Mouse (Mus musculus) Patski (cell line): ENCODE results near the gene Gprin3. TPM values are rescaled to one million over a fixed set of nuclear protein-coding genes. Genes with fewer than 3 reads are reported as not detected.
"Not testable (repeated sequence)": the region's sequence is repeated elsewhere in the genome, so short reads cannot be mapped to it uniquely, and the experiment has no call there.

ENCODE experiments used
- ATAC-seq: fragments of 100-300 bp; one replicate; pipeline ENCODE4 v1.8.0; 2021
- CTCF ChIA-PET: fragments of 350-600 bp; sonication (Branson Sonifier 250); formaldehyde crosslinking; loops from one replicate; lab custom pipeline; 2022; ENCODE audit warnings: inconsistent platforms; lab: Charles Lee
- POLR2A ChIA-PET: fragments of 350-600 bp; sonication (Branson Sonifier 250); formaldehyde crosslinking; loops from one replicate; lab custom pipeline; 2022; ENCODE audit warnings: antibody characterized with exemption, inconsistent platforms; lab: Charles Lee
- DNase-seq: peaks from one replicate; pipeline ENCODE4 v3.0.0-alpha.2; 2011; ENCODE audit warnings: low read depth, low spot score
- H3K27me3 ChIP-seq: fragments of 371-371 bp; one replicate; pipeline ENCODE4 v1.5.1; 2021
- CTCF ChIP-seq: fragments of 100-300 bp; IDR thresholded peaks from one replicate; pipeline ENCODE4 v1.5.1; 2021
- in situ Hi-C: fragments of 300-500 bp; cut with MboI; formaldehyde crosslinking; loops from 3 replicates; pipeline ENCODE4 v1.11.1; 2018; ENCODE audit warnings: low pct_unique_long_range_greater_than_20kb, mixed read lengths
- polyA plus RNA-seq: library from polyadenylated mRNA; unstranded; gene quantifications from one replicate; pipeline ENCODE4 v1.2.3, GENCODE M21; 2021

Gprin3 gene
- polyA plus RNA-seq, 1 experiment from 2014 or later: 0.13 TPM

- in situ Hi-C loops: no loop called here
- POLR2A ChIA-PET: no interaction called here
- no peak for ATAC-seq
These were observed 77.4 kb downstream of the Gprin3 start for GRCm38 (mm10) chr6:59348673-59349072.

GRCm38 (mm10) chr6:59341146-59341545, 84.9 kb downstream of the Gprin3 start:
- ATAC-seq: no peak
- DNase-seq: no peak
- in situ Hi-C loops: no loop called here
- H3K27me3 ChIP-seq: peaks cover 38% of the 10 kb centered on the region
- no peak for TF ChIP-seq CTCF
- ChIA-PET POLR2A (no interaction called here), CTCF (no interaction called here)

More at GRCm38 (mm10) chr6:59348673-59349072, 77.4 kb downstream of the Gprin3 start:
- no peak for TF ChIP-seq CTCF
- CTCF ChIA-PET: no interaction called here
- no peak for DNase-seq
- peaks cover 14% of the 10 kb centered on the region for H3K27me3 ChIP-seq

- H3K27me3 ChIP-seq: no peaks in the 10 kb centered on the region
- in situ Hi-C loops: no loop called here
- POLR2A ChIA-PET: no interaction called here
- no peak for TF ChIP-seq CTCF
- no peak for DNase-seq
- no peak for ATAC-seq
- CTCF ChIA-PET: no interaction called here
These were observed 97.8 kb downstream of the Gprin3 start for GRCm38 (mm10) chr6:59328297-59328696.

DNA sequence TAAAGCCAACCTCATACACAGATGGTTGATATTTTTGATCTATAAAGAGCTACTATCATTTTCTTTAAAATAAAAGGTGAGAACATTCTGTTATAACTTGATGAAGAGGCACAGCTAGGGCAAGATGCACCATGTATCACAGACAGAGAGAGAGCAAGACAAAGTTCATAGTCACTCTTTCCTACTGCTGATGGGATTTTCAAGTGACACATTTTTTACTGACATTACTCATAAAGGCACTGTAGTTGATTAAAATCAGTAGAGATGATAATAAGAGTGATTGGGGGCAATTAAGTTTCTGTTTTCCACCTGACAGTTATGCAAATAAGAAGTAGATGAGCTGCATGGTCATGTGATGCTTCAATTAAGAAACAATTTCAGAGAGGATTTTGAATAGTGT, 110.2 kb downstream of the Gprin3 start:
- POLR2A ChIA-PET: no interaction called here
- DNase-seq (no peak), ATAC-seq (no peak)
- TF ChIP-seq CTCF: no peak
- CTCF ChIA-PET: interaction anchor here (1.3 to 1.8 kb wide), 2 partner anchors 14 to 19 kb away, joined by 3 to 4 read pairs; no protein-coding TSS in a partner anchor
- in situ Hi-C loops: no loop called here
- no peaks in the 10 kb centered on the region for H3K27me3 ChIP-seq

- ATAC-seq (no peak), DNase-seq (no peak)
- no peak for TF ChIP-seq CTCF
- POLR2A ChIA-PET: no interaction called here
- in situ Hi-C loops: no loop called here
- CTCF ChIA-PET: interaction anchor here (1.3 kb wide), 1 partner anchor 13 kb away, joined by 3 read pairs; no protein-coding TSS in a partner anchor
- H3K27me3 ChIP-seq: no peaks in the 10 kb centered on the region
These were observed 111.0 kb downstream of the Gprin3 start for GRCm38 (mm10) chr6:59315090-59315489.

GRCm38 (mm10) chr6:59313162-59313561, 112.9 kb downstream of the Gprin3 start:
- in situ Hi-C loops: no loop called here

GRCm38 (mm10) chr6:59311241-59311640, 114.9 kb downstream of the Gprin3 start:
- in situ Hi-C loops: no loop called here
- H3K27me3 ChIP-seq: no peaks in the 10 kb centered on the region
- no peak for TF ChIP-seq CTCF
- no peak for DNase-seq
- no peak for ATAC-seq
- ChIA-PET POLR2A (no interaction called here), CTCF (no interaction called here)

More at GRCm38 (mm10) chr6:59313162-59313561, 112.9 kb downstream of the Gprin3 start:
- TF ChIP-seq CTCF: no peak
- DNase-seq: no peak
- H3K27me3 ChIP-seq: no peaks in the 10 kb centered on the region
- ChIA-PET CTCF (no interaction called here), POLR2A (no interaction called here)
- ATAC-seq: no peak

DNA sequence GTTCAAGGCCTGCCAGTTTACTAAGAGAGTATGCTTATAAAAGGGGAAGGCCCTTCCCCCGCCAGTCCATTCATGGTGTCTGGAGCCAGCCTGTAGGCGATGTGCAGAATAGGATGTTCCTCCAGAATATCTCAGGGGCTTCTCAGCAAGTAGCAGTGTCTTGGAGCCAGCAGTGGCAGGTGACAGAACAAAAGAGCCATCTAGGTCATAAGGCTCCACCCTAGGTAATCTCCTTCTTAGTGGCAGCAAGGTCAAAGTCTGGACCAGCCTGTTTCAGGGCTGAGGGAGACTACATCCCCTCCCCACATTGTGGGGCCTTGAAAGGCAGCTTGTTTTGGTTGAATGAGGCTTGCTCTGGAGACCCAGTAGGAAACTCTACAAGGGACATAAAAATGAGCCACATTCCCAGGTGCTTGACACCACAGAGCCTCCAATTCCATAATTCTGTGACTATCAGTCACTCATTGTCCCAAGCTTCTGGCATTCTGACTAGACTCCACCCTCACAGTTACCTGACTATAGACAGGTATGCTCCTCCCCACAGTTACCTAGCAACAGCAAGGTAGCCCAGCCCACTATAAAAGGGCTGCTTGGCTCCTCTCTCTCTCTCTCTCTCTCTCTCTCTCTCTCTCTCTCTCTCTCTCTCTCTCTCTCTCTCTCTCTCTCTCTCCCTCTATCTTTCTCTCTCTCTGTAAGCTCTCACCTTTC, 121.7 kb downstream of the Gprin3 start:
- CTCF ChIA-PET: not testable (repeated sequence)

DNA sequence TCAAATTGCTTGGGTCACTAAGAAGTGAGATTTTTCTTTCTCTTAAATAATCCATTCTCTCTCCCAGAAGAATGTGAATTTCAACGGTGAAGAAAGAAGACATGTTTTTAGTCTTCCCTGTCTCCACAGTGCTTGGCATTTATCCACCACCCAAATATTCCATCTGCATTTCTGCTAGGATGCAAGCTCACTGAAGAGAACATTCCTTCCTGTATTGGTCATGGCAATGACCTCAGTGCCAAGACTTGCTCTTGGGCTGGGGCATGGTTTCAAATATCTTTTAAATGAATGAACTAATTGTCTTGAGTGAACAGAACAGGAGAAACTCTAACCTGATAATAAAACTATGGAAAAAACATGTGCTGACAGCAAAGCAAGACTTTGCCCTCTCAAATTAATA, 123.1 kb downstream of the Gprin3 start:
- TF ChIP-seq CTCF: no peak
- POLR2A ChIA-PET: no interaction called here
- CTCF ChIA-PET: interaction anchor here (0.8 kb wide), 1 partner anchor 24 kb away, joined by 3 read pairs; no protein-coding TSS in a partner anchor
- DNase-seq (peak; percentile 70), ATAC-seq (peak; percentile 99)
- in situ Hi-C loops: loop anchor here (5.0 kb wide), 1 partner anchor 91 kb away; no protein-coding TSS in a partner anchor
- H3K27me3 ChIP-seq: no peaks in the 10 kb centered on the region

More for the DNA sequence above, 121.7 kb downstream of the Gprin3 start:
- ATAC-seq, DNase-seq, H3K27me3 ChIP-seq: not testable (repeated sequence)
- POLR2A ChIA-PET: interaction anchor here (0.6 to 0.7 kb wide), 2 partner anchors 79 to 291 kb away, joined by 3 to 4 read pairs; no protein-coding TSS in a partner anchor
- in situ Hi-C loops: loop anchor here (5.0 kb wide), 1 partner anchor 92 kb away; no protein-coding TSS in a partner anchor

Other genes with a start within 250 kb of the Gprin3 start
- 13.3 TPM for gene Tigd2, start 217.4 kb downstream of the Gprin3 start, polyA plus RNA-seq